Mouse (Mus musculus) activated CD4-positive, CD25-positive, alpha-beta regulatory T cell, adult 4 months (primary cell): ENCODE results near the gene Vmn2r27. TPM values are rescaled to one million over a fixed set of nuclear protein-coding genes. Genes with fewer than 3 reads are reported as not detected.

ENCODE experiments used
- ATAC-seq: one replicate; pipeline ENCODE4 v1.8.0; 2017
- polyA plus RNA-seq, 2 experiments: library from polyadenylated mRNA; unstranded; fragments of 100-300 nt; shearing (Covaris generic); gene quantifications; one replicate each; pipeline ENCODE4 v1.2.1; 2017

Gene Vmn2r27
- polyA plus RNA-seq: not detected

- no peak for ATAC-seq
These were observed at the start of gene Vmn2r27 for GRCm38 (mm10) chr6:124231756-124232155. TSS of gene Vmn2r27 (minus strand) at chr6:124231856.

- ATAC-seq: no peak
These were observed 46.6 kb upstream of the Vmn2r27 start for GRCm38 (mm10) chr6:124278291-124278690.

GRCm38 (mm10) chr6:124277641-124278040, 46.0 kb upstream of the Vmn2r27 start:
- ATAC-seq: no peak

- ATAC-seq: no peak
These were observed 41.7 kb upstream of the Vmn2r27 start for GRCm38 (mm10) chr6:124273231-124273880.

GRCm38 (mm10) chr6:124262696-124263095, 31.0 kb upstream of the Vmn2r27 start:
- peak; percentile 82 for ATAC-seq

- peak; percentile 65 for ATAC-seq
These were observed 28.7 kb upstream of the Vmn2r27 start for GRCm38 (mm10) chr6:124260198-124260931.

- no peak for ATAC-seq
These were observed 24.2 kb upstream of the Vmn2r27 start for GRCm38 (mm10) chr6:124255721-124256470.

- ATAC-seq: no peak
These were observed 29.5 kb downstream of the Vmn2r27 start for GRCm38 (mm10) chr6:124202116-124202515.

- ATAC-seq: no peak
These were observed 63.0 kb downstream of the Vmn2r27 start for GRCm38 (mm10) chr6:124168499-124169257.

GRCm38 (mm10) chr6:124166596-124166995, 65.1 kb downstream of the Vmn2r27 start:
- no peak for ATAC-seq

GRCm38 (mm10) chr6:124149808-124150207, 81.8 kb downstream of the Vmn2r27 start:
- no peak for ATAC-seq

Other genes with a start within 250 kb of the Vmn2r27 start
- not detected for gene Vmn2r26, start 207.3 kb downstream of the Vmn2r27 start, polyA plus RNA-seq
- not detected for gene Cd163, start 72.8 kb upstream of the Vmn2r27 start, polyA plus RNA-seq
- 10 to 100 TPM in 1 of 2 experiments, 1 to 10 TPM in 1; 6.9 to 11.6 TPM for gene Pex5, start 183.2 kb upstream of the Vmn2r27 start, polyA plus RNA-seq
- gene Clstn3, start 232.9 kb upstream of the Vmn2r27 start, polyA plus RNA-seq: not detected